Mouse (Mus musculus) cerebral cortex, adult 2 months (tissue): ENCODE results near the gene Fosl2.

Source experiments
- WGBS: fragments of 180-500 bp; shearing (Covaris S2); methylation state at CpG from one replicate; pipeline ENCODE4 v1.1.7; 2018; 5-methylcytosine and 5-hydroxymethylcytosine counted together

Fosl2 gene

GRCm38 (mm10) chr5:32182885-32183629 lies 47.5 kb downstream of the Fosl2 start:
- 73% methylated on average over 4 of the region's 4 CpGs for WGBS

DNA sequence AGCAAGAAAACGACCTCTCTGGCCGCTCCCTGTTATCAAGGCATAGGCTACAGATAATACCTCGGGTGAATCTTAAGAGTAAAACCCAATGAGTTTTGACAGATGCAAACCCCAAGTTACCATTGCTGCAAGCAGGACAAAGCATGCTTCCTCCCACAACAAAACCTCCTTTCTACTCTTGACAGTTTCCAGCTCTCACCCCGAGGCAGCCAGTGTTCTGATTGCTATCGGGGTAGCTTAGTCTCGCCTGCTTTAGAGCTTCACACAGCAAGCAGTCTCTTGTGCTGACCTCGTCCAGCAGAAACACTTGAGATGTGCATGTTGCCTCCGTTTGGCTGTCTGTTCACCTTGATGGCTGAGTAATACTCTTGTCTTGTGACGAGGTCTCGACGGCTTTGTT lies 52.1 kb downstream of the Fosl2 start:
- WGBS = 63% methylated on average over 11 of the region's 11 CpGs

GRCm38 (mm10) chr5:32191259-32191658 lies 55.7 kb downstream of the Fosl2 start:
- whole genome bisulfite sequencing = 88% methylated on average over 5 of the region's 5 CpGs

DNA sequence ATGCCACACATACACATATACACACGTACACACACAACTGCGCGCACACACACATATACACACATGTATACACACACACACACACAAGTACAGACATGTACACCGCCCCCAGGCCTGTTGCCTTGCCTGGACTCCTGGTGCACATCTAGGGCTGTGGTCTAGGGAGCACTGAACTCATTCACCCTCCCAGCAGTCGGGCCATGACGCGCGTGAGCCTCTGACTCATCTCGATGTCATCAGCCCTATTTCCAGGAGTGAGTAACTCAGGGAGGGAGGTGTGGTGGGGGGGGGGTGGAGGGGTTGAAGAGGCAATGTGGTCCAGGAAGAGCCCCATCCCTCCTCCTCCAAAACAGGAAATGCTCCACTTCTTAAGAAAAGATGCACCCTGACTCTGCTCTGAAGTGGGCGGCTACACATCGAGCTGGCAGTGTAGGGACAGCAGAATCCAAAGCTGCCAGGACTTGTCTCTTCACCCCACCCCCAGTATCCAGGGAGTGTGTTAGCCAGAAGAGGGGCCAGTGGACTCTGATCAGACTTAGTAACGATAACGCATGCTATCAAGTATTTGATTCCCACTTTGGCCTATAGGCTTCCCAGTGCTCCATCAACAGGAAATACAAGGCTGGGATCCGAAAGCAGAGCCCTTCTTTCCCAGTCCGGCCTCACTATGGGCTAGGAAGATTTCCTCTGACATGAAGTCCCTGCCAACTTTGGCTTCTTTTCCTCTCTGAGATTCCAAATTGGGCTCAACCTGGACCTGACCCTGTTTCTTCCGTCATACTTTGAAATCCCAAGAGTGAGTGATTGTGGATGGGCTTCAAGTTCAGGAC lies 56.6 kb downstream of the Fosl2 start:
- 69% methylated on average over 16 of the region's 16 CpGs for WGBS

- 75% methylated on average over 4 of the region's 4 CpGs for WGBS
Measured at GRCm38 (mm10) chr5:32194236-32194635, 58.6 kb downstream of the Fosl2 start.

- 73% methylated on average over 12 of the region's 12 CpGs for WGBS
Measured at GRCm38 (mm10) chr5:32195857-32196609, 60.4 kb downstream of the Fosl2 start.

DNA sequence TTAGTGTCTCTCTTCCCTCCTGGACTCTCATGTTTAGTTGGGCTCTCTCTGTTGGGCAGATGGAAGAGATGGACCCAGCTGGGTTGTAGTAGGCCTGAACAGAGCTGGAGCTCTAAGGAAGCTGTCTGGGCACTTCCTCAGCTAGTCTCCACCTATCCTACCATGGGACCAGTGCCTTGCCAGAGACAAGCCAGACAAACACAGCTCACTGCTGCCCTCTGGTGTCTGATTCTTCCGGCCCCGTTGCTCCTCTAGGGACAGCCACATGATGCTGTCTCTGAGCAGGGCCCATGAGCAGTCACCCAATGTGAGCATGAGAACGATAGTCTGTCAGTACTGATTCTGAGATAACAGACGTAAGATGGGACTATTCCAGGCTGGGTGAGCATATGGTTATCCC lies 62.1 kb downstream of the Fosl2 start:
- 27% methylated on average over 4 of the region's 4 CpGs for WGBS

- 80% methylated on average over 3 of the region's 3 CpGs for WGBS
Measured at GRCm38 (mm10) chr5:32199136-32199535, 63.5 kb downstream of the Fosl2 start.

DNA sequence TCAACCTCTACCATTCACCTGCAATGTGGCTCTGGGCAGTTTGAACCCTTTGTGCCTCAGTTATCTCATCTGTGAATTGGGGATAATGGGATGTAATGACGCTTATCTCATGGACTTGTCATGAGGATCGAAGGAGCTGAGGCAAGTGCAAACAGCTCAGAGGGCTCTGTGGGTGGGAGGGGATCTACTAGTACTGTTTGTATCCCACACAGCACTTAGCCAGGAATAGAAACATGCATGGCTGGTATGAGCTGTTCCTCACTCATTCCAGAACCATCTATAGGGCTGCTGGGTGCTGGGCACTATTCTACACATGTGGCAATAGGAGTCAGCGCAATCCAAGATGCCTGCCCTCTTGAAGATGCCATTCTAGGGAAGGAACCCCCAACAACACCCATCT lies 64.0 kb downstream of the Fosl2 start:
- WGBS = 68% methylated on average over 3 of the region's 3 CpGs

DNA sequence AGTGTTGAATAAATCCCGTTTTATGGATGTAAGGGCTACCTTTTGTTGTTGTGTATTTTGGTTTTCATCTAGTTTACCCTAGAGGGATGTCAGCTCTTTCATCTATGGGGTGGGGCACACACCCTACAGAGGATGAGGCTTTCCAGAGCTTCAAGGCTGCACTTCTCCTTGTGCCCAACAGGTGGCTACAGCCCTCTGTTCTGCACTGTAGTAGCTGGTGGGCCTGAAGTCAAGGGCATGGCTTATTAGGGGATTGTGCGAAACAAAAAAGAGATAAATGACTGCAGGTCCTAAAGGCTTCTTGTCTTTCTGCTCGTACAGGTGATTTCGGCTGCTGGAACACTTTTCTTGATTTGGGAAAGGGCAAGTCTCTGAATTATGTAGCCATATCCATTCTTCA lies 69.1 kb downstream of the Fosl2 start:
- 81% methylated on average over 4 of the region's 4 CpGs for WGBS

- 73% methylated on average over 2 of the region's 2 CpGs for WGBS
Measured at GRCm38 (mm10) chr5:32206726-32207125, 71.1 kb downstream of the Fosl2 start.
